Mouse (Mus musculus): Measurements from ENCODE around the gene Ugt1a8. TPM values are rescaled to one million over a fixed set of nuclear protein-coding genes. Genes with fewer than 3 reads are reported as not detected.

The Ugt1a8 gene
- total and polyA plus RNA-seq, 3 experiments, result not detected

- no peak overlapping the region for H3K27ac ChIP-seq (ENCODE audit: control insufficient read depth, low read depth, low read length)
- no peaks in the 10 kb centered on the region for H3K4me1 ChIP-seq (ENCODE audit: control insufficient read depth in 1 of 2, insufficient read depth in 2 of 2, low read length in 2 of 2)
These were observed 5.9 kb upstream of the Ugt1a8 start for GRCm38 (mm10) chr1:88081670-88082069.

DNA sequence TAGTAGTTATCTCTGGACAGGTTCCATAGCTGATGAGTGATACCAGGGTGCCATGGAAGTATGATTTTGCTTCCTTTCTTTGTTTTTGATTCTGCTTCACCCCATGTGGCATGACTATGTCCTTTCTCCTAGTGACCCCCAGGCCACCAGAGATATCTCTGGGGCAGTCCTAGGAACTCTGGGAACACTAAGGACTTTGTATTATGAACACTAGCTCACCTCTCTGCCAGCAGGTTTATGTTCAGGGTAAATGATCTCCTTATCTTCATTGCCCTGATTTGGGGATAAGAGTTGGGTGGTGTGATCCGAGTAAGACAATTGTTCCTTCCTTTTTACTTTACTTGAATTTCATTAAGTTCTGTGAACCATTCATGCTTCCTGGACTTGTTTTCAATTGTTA is 1.5 kb upstream of the Ugt1a8 start:
- peaks cover 3 to 6% of the 10 kb centered on the region in 2 experiments; a peak in 3 of 4 replicates for H3K27me3 ChIP-seq (ENCODE audit: control insufficient read depth in 1 of 2, insufficient read depth in 2 of 2, low read length in 2 of 2)
- H3K9ac ChIP-seq (ENCODE audit: control insufficient read depth, low read depth, low read length, poor library complexity, severe bottlenecking), result no peak overlapping the region
- H3K36me3 ChIP-seq (ENCODE audit: control insufficient read depth in 1 of 2, insufficient read depth in 2 of 2, low read length in 2 of 2), result no peaks in the 10 kb centered on the region
- no peaks in the 10 kb centered on the region for H3K9me3 ChIP-seq (replicated peaks; ENCODE audit: insufficient read depth, low read length)
- DNase-seq (ENCODE audit: low read depth, low spot score), result no peak
- TF ChIP-seq RAD21 (IDR thresholded peaks at IDR 0.05; ENCODE audit: low read depth, low read length), result no peak
- no peak for TF ChIP-seq BHLHE40 (IDR thresholded peaks at IDR 0.05; ENCODE audit: borderline replicate concordance, low read depth, low read length)
- TF ChIP-seq ZKSCAN1 (IDR thresholded peaks at IDR 0.05; ENCODE audit: low read depth, low read length), result no peak
- no peak for TF ChIP-seq MYC (IDR thresholded peaks at IDR 0.05; ENCODE audit: low read depth, low read length)
- TF ChIP-seq POLR2AphosphoS2 (IDR thresholded peaks at IDR 0.05; ENCODE audit: low read length), result no peak
- no peak for TF ChIP-seq SMC3 (IDR thresholded peaks at IDR 0.05; ENCODE audit: low read depth, low read length)
- no peaks in the 10 kb centered on the region for H3K79me2 ChIP-seq (ENCODE audit: control insufficient read depth, insufficient read depth, low read length, poor library complexity)
- H3K27ac ChIP-seq (ENCODE audit: control insufficient read depth, low read depth, low read length), result no peak overlapping the region
- no peaks in the 10 kb centered on the region for H3K4me1 ChIP-seq (ENCODE audit: control insufficient read depth in 1 of 2, insufficient read depth in 2 of 2, low read length in 2 of 2)
- no peak overlapping the region for H3K4me3 ChIP-seq (ENCODE audit: control insufficient read depth in 1 of 2, insufficient read depth in 1 of 2, low read depth in 2 of 2, low read length in 2 of 2)

More at GRCm38 (mm10) chr1:88081670-88082069, 5.9 kb upstream of the Ugt1a8 start:
- Histone ChIP-seq H3K4me3 (ENCODE audit: control insufficient read depth in 1 of 2, insufficient read depth in 1 of 2, low read depth in 2 of 2, low read length in 2 of 2) (no peak overlapping the region), H3K79me2 (ENCODE audit: control insufficient read depth, insufficient read depth, low read length, poor library complexity) (no peaks in the 10 kb centered on the region), H3K36me3 (ENCODE audit: control insufficient read depth in 1 of 2, insufficient read depth in 2 of 2, low read length in 2 of 2) (no peaks in the 10 kb centered on the region), H3K9ac (ENCODE audit: control insufficient read depth, low read depth, low read length, poor library complexity, severe bottlenecking) (no peak overlapping the region), H3K9me3 (replicated peaks; ENCODE audit: insufficient read depth, low read length) (no peaks in the 10 kb centered on the region), H3K27me3 (ENCODE audit: control insufficient read depth in 1 of 2, insufficient read depth in 2 of 2, low read length in 2 of 2) (peaks cover 2 to 3% of the 10 kb centered on the region in 2 experiments; a peak in 3 of 4 replicates)
- no peak for DNase-seq (ENCODE audit: low read depth, low spot score)
- TF ChIP-seq SMC3 (IDR thresholded peaks at IDR 0.05; ENCODE audit: low read depth, low read length) (no peak), JUND (IDR thresholded peaks at IDR 0.05; ENCODE audit: low read depth, low read length) (no peak), SIN3A (IDR thresholded peaks at IDR 0.05; ENCODE audit: low read length) (no peak), MYC (IDR thresholded peaks at IDR 0.05; ENCODE audit: low read depth, low read length) (no peak), ZNF384 (IDR thresholded peaks at IDR 0.05; ENCODE audit: low read depth, low read length) (no peak), ETS1 (IDR thresholded peaks at IDR 0.05; ENCODE audit: low read depth, low read length) (no peak), ZKSCAN1 (IDR thresholded peaks at IDR 0.05; ENCODE audit: low read depth, low read length) (no peak), TBP (IDR thresholded peaks at IDR 0.05; ENCODE audit: low read depth, low read length) (no peak), TAL1 (IDR thresholded peaks at IDR 0.05; ENCODE audit: low read length) (no peak), UBTF (IDR thresholded peaks at IDR 0.05; ENCODE audit: borderline replicate concordance, insufficient read depth, low read depth, low read length) (no peak), MAFK (IDR thresholded peaks at IDR 0.05; ENCODE audit: borderline replicate concordance, low read depth, low read length) (no peak), RAD21 (IDR thresholded peaks at IDR 0.05; ENCODE audit: low read depth, low read length) (no peak), NELFE (IDR thresholded peaks at IDR 0.05; ENCODE audit: low read depth, low read length) (no peak), ZC3H11A (IDR thresholded peaks at IDR 0.05; ENCODE audit: low read depth, low read length) (no peak), BHLHE40 (IDR thresholded peaks at IDR 0.05; ENCODE audit: borderline replicate concordance, low read depth, low read length) (no peak), E2F4 (IDR thresholded peaks at IDR 0.05; ENCODE audit: borderline replicate concordance, low read depth, low read length) (no peak), POLR2AphosphoS2 (IDR thresholded peaks at IDR 0.05; ENCODE audit: low read length) (no peak)

Data from MEL (cell line).